Mouse (Mus musculus): ENCODE data around the gene Gm3409. TPM values are rescaled to one million over a fixed set of nuclear protein-coding genes. Genes with fewer than 3 reads are reported as not detected.
"Not testable (repeated sequence)": the region's sequence is repeated elsewhere in the genome, so short reads cannot be mapped to it uniquely, and the experiment has no call there.

Gm3409 gene
- not detected in 2 replicates for polyA plus RNA-seq (2014; fragmentation: Nextera tagmentation; extraction: Ambion mirVana)

- WGBS, result 100% methylated on average over 1 of the region's 3 CpGs
- not testable (repeated sequence) for H3K27me3 ChIP-seq (ENCODE audit: control insufficient read depth, insufficient read depth, low read length); ATAC-seq (replicated peaks; ENCODE audit: low FRiP score); H3K4me1 ChIP-seq (replicated peaks; ENCODE audit: control insufficient read depth, insufficient read depth, low read length); H3K4me3 ChIP-seq (ENCODE audit: low read depth, low read length); H3K9me3 ChIP-seq (ENCODE audit: control insufficient read depth, low read length); H3K27ac ChIP-seq (ENCODE audit: low read depth, low read length); H3K36me3 ChIP-seq (ENCODE audit: control insufficient read depth, insufficient read depth, low read length); H3K4me2 ChIP-seq (ENCODE audit: low read depth, low read length, severe bottlenecking); DNase-seq (ENCODE audit: low spot score); H3K9ac ChIP-seq (ENCODE audit: low read length)
Observed at GRCm38 (mm10) chr5:146537347-146537746, at the start of gene Gm3409. Gene Gm3409, plus strand, starts transcription at chr5:146537647.

- not testable (repeated sequence) for H3K4me1 ChIP-seq (replicated peaks; ENCODE audit: control insufficient read depth, insufficient read depth, low read length); H3K27me3 ChIP-seq (ENCODE audit: control insufficient read depth, insufficient read depth, low read length); H3K9ac ChIP-seq (ENCODE audit: low read length); H3K36me3 ChIP-seq (ENCODE audit: control insufficient read depth, insufficient read depth, low read length); H3K27ac ChIP-seq (ENCODE audit: low read depth, low read length); H3K4me3 ChIP-seq (ENCODE audit: low read depth, low read length); H3K4me2 ChIP-seq (ENCODE audit: low read depth, low read length, severe bottlenecking); H3K9me3 ChIP-seq (ENCODE audit: control insufficient read depth, low read length); DNase-seq (ENCODE audit: low spot score); ATAC-seq (replicated peaks; ENCODE audit: low FRiP score)
- 10% methylated on average over 3 of the region's 4 CpGs for WGBS
Observed at GRCm38 (mm10) chr5:146488959-146489358, 48.5 kb upstream of the Gm3409 start.

GRCm38 (mm10) chr5:146491063-146491462 is 46.4 kb upstream of the Gm3409 start, which contains the start of gene Gm6370:
Gene Gm6370, plus strand, starts transcription at chr5:146491363.
- not testable (repeated sequence) for H3K4me3 ChIP-seq (ENCODE audit: low read depth, low read length); H3K9ac ChIP-seq (ENCODE audit: low read length); H3K36me3 ChIP-seq (ENCODE audit: control insufficient read depth, insufficient read depth, low read length); H3K27me3 ChIP-seq (ENCODE audit: control insufficient read depth, insufficient read depth, low read length); ATAC-seq (replicated peaks; ENCODE audit: low FRiP score); H3K4me2 ChIP-seq (ENCODE audit: low read depth, low read length, severe bottlenecking); H3K4me1 ChIP-seq (replicated peaks; ENCODE audit: control insufficient read depth, insufficient read depth, low read length); DNase-seq (ENCODE audit: low spot score); H3K27ac ChIP-seq (ENCODE audit: low read depth, low read length); H3K9me3 ChIP-seq (ENCODE audit: control insufficient read depth, low read length)
- WGBS, result no CpG with 5 or more reads among the region's 5 CpGs

- not testable (repeated sequence) for ATAC-seq (replicated peaks; ENCODE audit: low FRiP score)
Observed at GRCm38 (mm10) chr5:146502099-146502498, 35.3 kb upstream of the Gm3409 start, which contains the start of gene 4930449I24Rik. Gene 4930449I24Rik, plus strand, starts transcription at chr5:146502399.

GRCm38 (mm10) chr5:146513823-146514222 is 23.6 kb upstream of the Gm3409 start, which contains the start of gene Gm3402:
Gene Gm3402, plus strand, starts transcription at chr5:146514123.
- H3K9me3 ChIP-seq (ENCODE audit: control insufficient read depth, low read length); H3K27ac ChIP-seq (ENCODE audit: low read depth, low read length); H3K27me3 ChIP-seq (ENCODE audit: control insufficient read depth, insufficient read depth, low read length); H3K4me2 ChIP-seq (ENCODE audit: low read depth, low read length, severe bottlenecking); H3K4me3 ChIP-seq (ENCODE audit: low read depth, low read length); H3K9ac ChIP-seq (ENCODE audit: low read length); H3K36me3 ChIP-seq (ENCODE audit: control insufficient read depth, insufficient read depth, low read length); H3K4me1 ChIP-seq (replicated peaks; ENCODE audit: control insufficient read depth, insufficient read depth, low read length); ATAC-seq (replicated peaks; ENCODE audit: low FRiP score); DNase-seq (ENCODE audit: low spot score): not testable (repeated sequence)
- WGBS, result no CpG with 5 or more reads among the region's 5 CpGs

More at GRCm38 (mm10) chr5:146502099-146502498, 35.3 kb upstream of the Gm3409 start, which contains the start of gene 4930449I24Rik:
- not testable (repeated sequence) for H3K9ac ChIP-seq (ENCODE audit: low read length); H3K27me3 ChIP-seq (ENCODE audit: control insufficient read depth, insufficient read depth, low read length); H3K4me2 ChIP-seq (ENCODE audit: low read depth, low read length, severe bottlenecking); H3K4me1 ChIP-seq (replicated peaks; ENCODE audit: control insufficient read depth, insufficient read depth, low read length); H3K4me3 ChIP-seq (ENCODE audit: low read depth, low read length); H3K36me3 ChIP-seq (ENCODE audit: control insufficient read depth, insufficient read depth, low read length); H3K9me3 ChIP-seq (ENCODE audit: control insufficient read depth, low read length); H3K27ac ChIP-seq (ENCODE audit: low read depth, low read length); DNase-seq (ENCODE audit: low spot score)
- no CpG with 5 or more reads among the region's 5 CpGs for WGBS

GRCm38 (mm10) chr5:146525501-146525900 is 11.9 kb upstream of the Gm3409 start, which contains the start of gene Gm3404:
Gene Gm3404, plus strand, starts transcription at chr5:146525801.
- not testable (repeated sequence) for H3K9me3 ChIP-seq (ENCODE audit: control insufficient read depth, low read length); H3K27ac ChIP-seq (ENCODE audit: low read depth, low read length); H3K4me3 ChIP-seq (ENCODE audit: low read depth, low read length); H3K4me2 ChIP-seq (ENCODE audit: low read depth, low read length, severe bottlenecking); H3K27me3 ChIP-seq (ENCODE audit: control insufficient read depth, insufficient read depth, low read length); ATAC-seq (replicated peaks; ENCODE audit: low FRiP score); H3K4me1 ChIP-seq (replicated peaks; ENCODE audit: control insufficient read depth, insufficient read depth, low read length); H3K9ac ChIP-seq (ENCODE audit: low read length); DNase-seq (ENCODE audit: low spot score); H3K36me3 ChIP-seq (ENCODE audit: control insufficient read depth, insufficient read depth, low read length)
- 100% methylated on average over 1 of the region's 3 CpGs for WGBS

- not testable (repeated sequence) for H3K4me3 ChIP-seq (ENCODE audit: low read depth, low read length); DNase-seq (ENCODE audit: low spot score); H3K36me3 ChIP-seq (ENCODE audit: control insufficient read depth, insufficient read depth, low read length); H3K9ac ChIP-seq (ENCODE audit: low read length); ATAC-seq (replicated peaks; ENCODE audit: low FRiP score); H3K9me3 ChIP-seq (ENCODE audit: control insufficient read depth, low read length); H3K27me3 ChIP-seq (ENCODE audit: control insufficient read depth, insufficient read depth, low read length); H3K4me2 ChIP-seq (ENCODE audit: low read depth, low read length, severe bottlenecking); H3K27ac ChIP-seq (ENCODE audit: low read depth, low read length); H3K4me1 ChIP-seq (replicated peaks; ENCODE audit: control insufficient read depth, insufficient read depth, low read length)
- WGBS, result no CpG with 5 or more reads among the region's 3 CpGs
Observed at GRCm38 (mm10) chr5:146555836-146556235, 18.4 kb downstream of the Gm3409 start, which contains the start of gene Gm3415. Gene Gm3415, plus strand, starts transcription at chr5:146556136.

GRCm38 (mm10) chr5:146564259-146564658 is 26.8 kb downstream of the Gm3409 start:
- no peak for ATAC-seq (replicated peaks; ENCODE audit: low FRiP score)
- H3K4me1 ChIP-seq (replicated peaks; ENCODE audit: control insufficient read depth, insufficient read depth, low read length), result no peaks in the 10 kb centered on the region
- no peak overlapping the region for H3K27ac ChIP-seq (ENCODE audit: low read depth, low read length)
- H3K27me3 ChIP-seq (ENCODE audit: control insufficient read depth, insufficient read depth, low read length), result no peaks in the 10 kb centered on the region
- H3K9me3 ChIP-seq (ENCODE audit: control insufficient read depth, low read length), result no peaks in the 10 kb centered on the region
- no peak overlapping the region for H3K9ac ChIP-seq (ENCODE audit: low read length)
- DNase-seq (ENCODE audit: low spot score), result no peak
- H3K36me3 ChIP-seq (ENCODE audit: control insufficient read depth, insufficient read depth, low read length), result no peaks in the 10 kb centered on the region
- no peak overlapping the region for H3K4me2 ChIP-seq (ENCODE audit: low read depth, low read length, severe bottlenecking)
- H3K4me3 ChIP-seq (ENCODE audit: low read depth, low read length), result no peak overlapping the region
- 83% methylated on average over 1 of the region's 1 CpGs for WGBS

GRCm38 (mm10) chr5:146567054-146567453 is 29.6 kb downstream of the Gm3409 start:
- H3K9me3 ChIP-seq (ENCODE audit: control insufficient read depth, low read length), result no peaks in the 10 kb centered on the region
- H3K36me3 ChIP-seq (ENCODE audit: control insufficient read depth, insufficient read depth, low read length), result no peaks in the 10 kb centered on the region
- H3K4me3 ChIP-seq (ENCODE audit: low read depth, low read length), result no peak overlapping the region
- H3K27me3 ChIP-seq (ENCODE audit: control insufficient read depth, insufficient read depth, low read length), result no peaks in the 10 kb centered on the region
- 67% methylated on average over 4 of the region's 4 CpGs for WGBS
- H3K9ac ChIP-seq (ENCODE audit: low read length), result no peak overlapping the region
- H3K27ac ChIP-seq (ENCODE audit: low read depth, low read length), result no peak overlapping the region
- peak; percentile 72 for DNase-seq (ENCODE audit: low spot score)
- no peaks in the 10 kb centered on the region for H3K4me1 ChIP-seq (replicated peaks; ENCODE audit: control insufficient read depth, insufficient read depth, low read length)
- no peak; the same call in 1 of the 2 replicates for ATAC-seq (replicated peaks; ENCODE audit: low FRiP score)
- no peak overlapping the region for H3K4me2 ChIP-seq (ENCODE audit: low read depth, low read length, severe bottlenecking)
